Mouse (Mus musculus) cerebellum, adult 2 months (tissue): ENCODE data around the gene Hoxd11.

Experiments used
- CTCF ChIP-seq: fragments of 200-500 bp; IDR thresholded peaks from 2 replicates; pipeline ENCODE4 v1.5.1; 2011; ENCODE audit warnings: low read depth, mild to moderate bottlenecking, control low read depth, low read length, moderate library complexity, borderline replicate concordance; ENCODE audit not compliant: insufficient read depth
- POLR2A ChIP-seq: fragments of 200-500 bp; IDR thresholded peaks from 2 replicates; pipeline ENCODE4 v1.6.1; 2011; ENCODE audit warnings: low read length, control low read depth, borderline replicate concordance; ENCODE audit not compliant: insufficient read depth

DNA sequence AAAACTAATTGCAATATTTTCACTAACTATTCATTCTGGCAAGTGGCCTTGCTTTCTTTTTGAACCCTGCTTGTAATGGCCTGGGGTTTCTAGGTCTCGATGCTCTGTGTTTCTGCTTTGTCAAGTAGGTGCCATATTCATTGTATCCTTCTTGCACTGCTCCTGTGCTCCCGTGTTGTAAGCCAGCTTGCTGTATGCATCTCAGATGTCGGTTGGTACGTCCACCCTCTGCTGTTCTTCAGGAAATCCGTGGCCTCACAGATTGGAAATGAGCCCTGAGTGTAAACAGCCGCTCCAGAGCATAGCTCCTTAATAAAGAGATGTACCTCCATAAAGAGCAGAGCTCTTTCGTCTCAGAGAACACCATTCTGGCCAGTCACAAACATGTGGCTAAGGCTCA, 28.2 kb downstream of the Hoxd11 start:
- TF ChIP-seq CTCF (no peak), POLR2A (no peak)
